Mouse (Mus musculus) hematopoietic stem cell, adult 5-6 weeks (primary cell): ENCODE data around the gene Ece1. TPM values are rescaled to one million over a fixed set of nuclear protein-coding genes. Genes with fewer than 3 reads are reported as not detected.
"Not testable (repeated sequence)": the region's sequence is repeated elsewhere in the genome, so short reads cannot be mapped to it uniquely, and the experiment has no call there.

ENCODE experiments used
- ATAC-seq, 2 experiments: fragments of 125-278 bp in 1 of 2; replicated peaks in 1 of 2; 2 replicates each; pipeline ENCODE4 v1.8.0; 2016 to 2017; ENCODE audit warnings: inconsistent platforms in 2 of 2, mild to moderate bottlenecking in 2 of 2, moderate number of reproducible peaks in 2 of 2, low read depth in 1 of 2, moderate TSS enrichment in 1 of 2; ENCODE audit not compliant: low FRiP score in 2 of 2, poor library complexity in 2 of 2, severe bottlenecking in 2 of 2, insufficient read depth in 1 of 2, low TSS enrichment in 1 of 2
- total RNA-seq: library from RNA; stranded (forward); fragments of 172-1452, 232-1000 nt; gene quantifications from 2 replicates; pipeline ENCODE4 v1.2.3, GENCODE M21; 2017

Ece1 gene
- total RNA-seq, 1 experiment from 2014 or later: 11.4 TPM

GRCm38 (mm10) chr4:137979066-137979644 is 117.1 kb downstream of the Ece1 start:
- ATAC-seq: not testable (repeated sequence)

GRCm38 (mm10) chr4:137982869-137983268 is 120.8 kb downstream of the Ece1 start:
- ATAC-seq: no peak

- ATAC-seq: no peak
These were observed 122.2 kb downstream of the Ece1 start for GRCm38 (mm10) chr4:137984212-137984611.

GRCm38 (mm10) chr4:137984746-137985145 is 122.7 kb downstream of the Ece1 start:
- ATAC-seq: no peak

- ATAC-seq: no peak
These were observed 127.4 kb downstream of the Ece1 start for GRCm38 (mm10) chr4:137989426-137989825.

GRCm38 (mm10) chr4:137990433-137990832 is 128.4 kb downstream of the Ece1 start:
- ATAC-seq: no peak

- ATAC-seq: no peak
These were observed 129.2 kb downstream of the Ece1 start for GRCm38 (mm10) chr4:137991240-137991639.

- peak; percentile 71 to 76 for ATAC-seq
These were observed 130.9 kb downstream of the Ece1 start, which contains the start of gene Eif4g3 for GRCm38 (mm10) chr4:137992890-137993289. Gene Eif4g3, plus strand, starts transcription at chr4:137993022.

GRCm38 (mm10) chr4:137993291-137993758 is 131.3 kb downstream of the Ece1 start:
- ATAC-seq: peak; percentile 90

GRCm38 (mm10) chr4:137993821-137994561 is 132.0 kb downstream of the Ece1 start:
- no peak for ATAC-seq

- peak; percentile 24 to 54; a peak in 1 of 4 replicates for ATAC-seq
These were observed 132.7 kb downstream of the Ece1 start for GRCm38 (mm10) chr4:137994562-137995336.

GRCm38 (mm10) chr4:137995399-137995798 is 133.4 kb downstream of the Ece1 start:
- ATAC-seq: no peak

- no peak for ATAC-seq
These were observed 136.2 kb downstream of the Ece1 start for GRCm38 (mm10) chr4:137998232-137998631.

- ATAC-seq: no peak
These were observed 138.6 kb downstream of the Ece1 start for GRCm38 (mm10) chr4:138000682-138001081.

GRCm38 (mm10) chr4:138003909-138004610 is 142.0 kb downstream of the Ece1 start:
- no peak for ATAC-seq

- no peak for ATAC-seq
These were observed 143.7 kb downstream of the Ece1 start for GRCm38 (mm10) chr4:138005781-138006180.

- ATAC-seq: no peak
These were observed 145.0 kb downstream of the Ece1 start for GRCm38 (mm10) chr4:138006951-138007613.
